Mouse (Mus musculus) cerebellum, adult (tissue): ENCODE measurements at regions not wholly inside any gene's neighbourhood (a gene's known extent, or its start where the extent isn't known, plus 50 kb on each side); places are given as distances from the start of the nearest gene placed in this dataset.

Source experiments
- ATAC-seq: cut with Nextera tagmentation; 2 replicates; pipeline ENCODE4 v1.9.2; 2017; ENCODE audit warnings: mild to moderate bottlenecking, moderate library complexity, mixed read lengths; ENCODE audit not compliant: insufficient number of reproducible peaks, low FRiP score, low TSS enrichment

DNA sequence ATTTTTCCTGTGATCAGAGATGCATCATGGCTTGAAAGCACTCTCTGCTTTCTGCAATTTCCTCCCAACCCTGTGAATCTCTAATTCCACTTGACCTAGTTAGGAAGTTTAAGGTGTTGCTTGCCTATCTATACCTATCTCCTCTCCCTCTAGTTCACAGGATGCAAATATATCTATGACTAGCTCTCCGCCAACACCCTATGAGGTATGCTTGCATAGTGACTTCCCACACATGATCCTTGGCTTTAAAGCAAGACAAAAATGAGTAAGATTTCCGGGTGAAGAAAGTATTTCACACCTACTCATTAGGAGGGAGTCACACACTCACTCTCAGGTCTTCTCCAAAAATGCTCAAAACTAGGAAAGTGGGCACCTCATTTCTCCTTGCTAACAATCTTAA, 169.6 kb upstream of the Tas2r134 start:
- no peak for ATAC-seq

DNA sequence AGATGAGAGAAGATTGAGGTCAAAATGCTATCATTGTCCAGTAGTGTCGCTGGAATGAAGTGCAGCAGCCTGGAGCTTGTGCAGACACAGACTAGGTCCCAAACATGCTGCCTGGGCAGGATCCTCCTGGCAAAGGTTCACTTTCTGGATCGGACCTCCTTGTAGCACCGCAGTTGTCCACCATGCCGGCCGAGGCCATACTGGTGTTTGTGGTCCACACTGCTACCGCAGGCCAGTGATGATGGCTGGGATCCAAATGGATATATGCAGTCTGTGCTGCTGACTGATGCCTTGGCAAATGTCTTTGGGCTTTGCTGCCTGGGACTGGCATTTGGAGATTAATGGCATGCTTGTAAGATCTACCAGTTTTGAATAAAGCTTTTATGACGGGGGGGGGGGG, 174.5 kb upstream of the Tas2r134 start:
- no peak for ATAC-seq

DNA sequence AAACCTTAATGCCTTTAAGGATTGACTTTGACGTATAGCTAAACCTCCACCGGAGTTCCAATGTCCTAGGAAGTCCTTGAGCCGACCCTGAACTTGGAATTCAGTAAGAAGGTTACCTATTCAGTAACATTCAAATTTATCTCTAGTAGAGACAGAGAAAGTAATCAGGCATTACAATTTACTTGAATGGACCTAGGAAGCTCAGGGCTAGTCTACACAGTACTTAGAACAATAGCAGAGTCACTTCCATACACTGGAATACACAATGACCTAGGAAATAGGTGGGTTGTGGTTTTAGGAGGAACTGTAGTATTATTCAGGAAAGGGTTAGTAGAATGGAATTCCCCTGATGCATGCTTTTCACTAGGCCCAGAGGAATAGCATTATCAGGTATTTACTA, 179.2 kb upstream of the Tas2r134 start:
- no peak for ATAC-seq

DNA sequence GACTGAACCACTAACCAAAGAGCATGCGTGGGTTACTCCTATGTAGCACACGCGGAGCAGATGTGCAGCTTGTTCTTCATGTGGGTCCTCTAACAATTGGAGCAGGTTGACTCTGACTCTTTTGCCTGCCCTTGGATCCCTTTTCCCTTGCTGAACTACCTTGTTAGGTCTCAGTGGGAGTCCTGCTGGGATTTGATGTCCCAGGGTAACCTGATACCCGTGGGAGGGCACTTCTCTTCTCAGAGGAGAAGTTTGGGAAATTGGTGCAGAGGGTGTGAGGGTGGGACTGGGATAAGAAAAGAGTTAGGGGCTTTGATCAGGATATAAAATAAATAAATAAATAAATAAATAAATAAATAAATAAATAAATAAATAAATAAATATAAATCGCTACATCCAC, 179.7 kb upstream of the Tas2r134 start:
- no peak for ATAC-seq

DNA sequence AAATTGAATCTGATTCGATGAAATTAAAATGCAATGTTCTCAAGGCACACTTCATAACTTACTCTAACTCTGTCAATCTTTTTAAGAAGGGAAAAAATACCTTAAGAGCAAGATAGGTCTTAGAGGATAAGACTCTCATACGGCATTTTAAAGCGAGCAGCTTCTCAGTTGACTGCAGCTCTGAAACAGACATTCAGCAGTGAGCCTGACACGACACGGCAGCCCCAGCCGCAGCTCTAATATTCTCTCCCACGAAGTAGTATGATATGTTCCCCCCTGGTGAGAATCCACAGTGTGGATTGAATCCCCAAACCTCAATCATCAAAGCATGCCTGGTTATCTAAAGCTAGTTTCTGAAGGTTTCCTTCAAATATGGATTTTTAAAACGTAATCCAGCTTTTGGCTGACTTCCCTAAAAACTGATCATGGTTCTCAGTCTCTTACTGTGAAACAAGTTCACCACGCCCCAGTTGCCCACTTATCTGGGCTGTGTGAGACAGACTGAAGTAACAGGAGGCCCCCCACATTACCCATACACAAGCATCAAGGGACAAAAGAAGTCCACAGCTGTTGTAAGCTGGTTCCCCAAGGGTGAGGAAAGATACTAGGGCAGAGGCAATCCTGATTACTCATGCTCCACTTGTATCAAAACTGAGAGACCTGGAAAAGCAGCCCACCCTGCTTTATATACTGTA, 182.8 kb upstream of the Tas2r134 start:
- ATAC-seq = no peak

DNA sequence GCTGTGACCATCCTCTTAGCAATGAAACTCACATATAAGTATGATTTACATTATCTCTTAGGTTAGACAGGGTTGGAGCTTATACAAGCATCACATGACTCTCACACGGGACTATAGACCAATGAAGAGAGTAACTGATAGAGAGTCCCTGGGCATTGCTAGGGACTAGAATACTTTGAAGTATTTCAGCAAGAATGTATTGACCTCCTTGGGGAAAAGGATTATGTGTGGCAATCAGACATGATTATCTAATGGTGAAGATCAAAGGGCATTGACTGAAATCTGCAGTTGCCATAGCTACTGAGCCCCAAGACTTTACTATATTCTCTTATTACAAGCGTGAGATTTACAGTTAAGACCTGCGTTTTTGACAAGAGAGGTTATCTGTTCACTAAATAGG, 183.4 kb upstream of the Tas2r134 start:
- no peak for ATAC-seq

DNA sequence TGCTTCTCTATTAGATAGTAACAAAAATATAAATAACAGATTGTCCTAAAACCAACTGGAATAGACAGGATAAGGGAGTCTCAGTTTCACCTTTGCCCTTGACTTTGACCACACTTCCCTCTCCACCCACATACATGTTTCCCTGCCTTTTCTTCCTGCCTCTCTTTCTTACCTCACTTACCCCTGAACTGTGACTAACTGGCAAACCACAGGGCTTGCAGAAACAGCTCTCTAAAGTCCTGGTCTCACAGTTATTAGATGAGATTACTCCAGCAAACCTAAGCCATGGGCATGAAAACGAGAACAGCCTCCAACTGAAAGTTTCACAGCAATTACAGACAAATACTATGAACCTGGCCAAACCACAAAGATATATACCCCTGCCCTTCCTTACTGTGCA, 188.3 kb upstream of the Tas2r134 start:
- ATAC-seq = no peak

DNA sequence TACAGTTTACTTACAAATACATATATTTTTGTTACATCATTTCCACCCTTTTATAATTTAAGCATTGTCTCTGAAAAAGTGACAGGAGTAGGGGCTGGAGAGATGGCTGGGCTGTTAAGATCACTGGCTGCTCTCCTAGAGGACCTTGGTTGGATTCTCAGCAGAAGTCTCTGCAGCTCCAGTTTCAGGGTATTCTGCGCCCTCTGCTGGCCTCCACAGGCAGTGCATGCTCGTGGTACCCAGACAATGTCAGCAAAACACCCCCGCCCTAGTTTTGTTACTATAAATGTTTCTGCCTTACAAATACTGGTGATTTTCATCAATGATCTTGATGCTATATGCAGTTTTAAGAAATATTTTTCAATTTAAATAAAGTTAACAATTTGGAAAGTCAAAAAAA, 190.7 kb upstream of the Tas2r134 start:
- no peak for ATAC-seq

DNA sequence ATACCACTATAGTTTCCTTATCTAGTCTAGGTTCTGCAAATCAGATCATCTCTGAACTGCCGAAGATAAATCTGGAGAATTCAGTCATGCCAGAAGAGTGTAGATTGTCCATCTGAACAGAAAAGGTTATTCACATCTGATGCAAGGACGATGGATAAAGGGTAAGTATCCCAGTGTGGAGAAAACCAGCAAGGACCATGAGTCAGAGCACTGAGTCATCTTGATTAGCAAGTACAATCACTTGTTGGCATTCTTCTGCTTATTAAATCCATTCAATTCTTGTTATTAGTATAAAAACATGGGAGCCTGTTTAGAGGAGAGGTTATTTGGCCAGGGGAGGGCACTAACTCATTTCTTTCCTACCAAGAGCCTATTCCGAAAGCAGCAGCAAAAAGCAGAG, 195.7 kb upstream of the Tas2r134 start:
- no peak for ATAC-seq

DNA sequence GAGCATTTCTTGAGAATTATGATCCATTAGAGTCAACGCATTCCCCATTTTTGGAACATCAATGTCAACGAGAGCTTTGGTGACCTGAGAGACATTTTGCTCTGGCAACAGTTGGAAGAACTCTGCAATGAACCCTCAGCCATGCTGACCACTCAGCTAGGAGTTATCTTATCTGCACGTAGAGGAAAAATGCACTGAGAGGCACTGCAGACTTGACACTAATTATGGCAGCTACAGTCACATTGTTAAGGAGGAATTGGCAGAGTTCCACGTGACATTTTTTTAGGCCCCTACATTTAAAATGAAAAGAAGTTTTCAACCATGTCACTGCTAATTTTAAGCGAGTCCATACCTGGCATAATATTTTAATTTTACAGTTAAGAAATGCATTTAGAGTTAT, 197.6 kb upstream of the Tas2r134 start:
- ATAC-seq = no peak

DNA sequence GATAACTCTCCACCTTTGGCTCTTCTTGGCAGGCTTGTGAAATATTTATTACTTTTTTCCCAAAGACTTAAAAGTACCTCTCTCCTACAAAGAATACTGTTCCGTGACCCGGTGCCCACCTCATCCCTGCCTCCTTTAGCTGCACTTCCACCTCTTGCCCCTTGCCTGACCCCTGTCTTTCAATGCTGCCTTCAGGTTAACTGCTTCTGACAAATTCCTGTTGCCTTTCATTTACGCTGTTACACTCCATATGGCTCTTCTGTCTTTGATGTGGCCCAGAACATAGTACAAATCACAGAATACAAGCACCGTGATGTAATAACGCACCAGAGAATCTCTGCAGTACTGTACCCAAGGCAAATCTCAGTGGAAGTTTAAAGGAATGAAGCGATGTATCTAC, 204.9 kb upstream of the Tas2r134 start:
- no peak for ATAC-seq

DNA sequence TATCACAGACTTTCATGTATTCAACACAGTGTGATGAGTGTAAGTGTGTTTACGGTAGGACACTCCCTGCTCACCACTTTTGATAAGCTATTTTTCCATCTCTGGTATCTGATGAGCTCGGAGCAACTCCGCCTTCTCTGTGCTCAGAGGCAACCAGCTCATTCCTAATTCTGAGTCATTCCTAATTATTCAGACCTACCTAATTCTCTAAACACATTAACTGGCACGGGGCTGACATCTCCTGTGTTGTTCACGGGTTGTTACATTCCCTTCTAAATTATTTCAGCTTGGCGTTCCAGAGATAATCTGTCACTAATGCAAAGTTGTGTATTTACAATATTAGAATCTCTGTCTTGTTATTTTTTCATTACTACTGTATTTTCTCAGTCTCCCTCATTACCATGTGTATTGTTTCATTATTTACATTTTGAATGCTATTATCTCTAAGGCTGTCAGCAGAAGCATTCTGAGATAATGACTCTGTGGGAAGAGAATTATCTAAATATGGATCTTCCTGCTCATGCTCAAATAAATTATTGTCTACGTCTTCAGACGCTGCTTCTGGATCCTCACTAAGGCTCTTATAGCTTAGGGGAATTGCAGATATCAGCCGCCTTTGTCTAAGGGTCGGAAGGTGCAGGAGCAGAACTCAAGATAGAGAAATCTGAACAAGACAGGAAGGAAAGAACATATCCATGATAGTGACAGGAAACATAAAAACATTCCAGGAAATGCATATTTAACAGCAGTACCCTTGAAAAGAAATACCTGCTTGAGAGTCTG, 209.2 kb upstream of the Tas2r134 start:
- ATAC-seq = no peak

DNA sequence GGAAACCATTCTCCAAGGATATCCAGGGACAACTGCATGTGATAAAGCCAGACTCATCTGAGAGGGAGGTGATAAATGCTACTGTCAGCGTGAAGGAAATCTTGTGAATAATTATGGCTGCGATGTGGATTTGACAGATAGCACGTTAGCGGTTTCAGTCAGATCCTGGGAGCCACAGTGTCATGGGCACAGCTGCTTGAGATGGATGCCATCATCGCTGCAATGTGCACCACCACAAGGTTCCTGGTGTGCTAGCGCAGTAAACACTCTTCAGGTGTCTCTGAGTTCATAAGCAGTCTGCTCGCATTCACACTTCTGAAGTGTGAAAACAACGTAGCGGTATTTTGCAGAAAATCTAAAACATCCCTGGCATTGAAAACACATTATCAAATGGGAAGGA, 238.9 kb upstream of the Tas2r134 start:
- ATAC-seq = no peak

DNA sequence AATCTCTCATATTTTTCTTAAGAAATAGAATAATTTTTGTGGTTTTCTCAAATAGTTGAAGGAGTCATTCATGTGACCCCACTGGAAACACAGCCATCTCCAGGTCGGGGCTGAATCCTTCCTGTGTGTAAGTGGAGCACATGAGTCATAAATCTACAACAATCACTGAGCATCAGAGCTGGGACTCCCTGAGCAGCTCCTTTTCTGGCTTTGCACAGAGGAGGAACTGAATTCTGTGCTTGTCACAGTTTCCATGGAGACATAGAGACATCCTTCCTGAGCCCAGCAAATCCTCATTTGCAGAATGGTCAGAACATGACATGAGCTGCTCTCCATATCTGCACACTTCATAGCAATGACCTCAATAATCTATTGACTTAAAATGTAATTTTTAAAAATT, 238.2 kb upstream of the Rnd3 start:
- no peak for ATAC-seq

DNA sequence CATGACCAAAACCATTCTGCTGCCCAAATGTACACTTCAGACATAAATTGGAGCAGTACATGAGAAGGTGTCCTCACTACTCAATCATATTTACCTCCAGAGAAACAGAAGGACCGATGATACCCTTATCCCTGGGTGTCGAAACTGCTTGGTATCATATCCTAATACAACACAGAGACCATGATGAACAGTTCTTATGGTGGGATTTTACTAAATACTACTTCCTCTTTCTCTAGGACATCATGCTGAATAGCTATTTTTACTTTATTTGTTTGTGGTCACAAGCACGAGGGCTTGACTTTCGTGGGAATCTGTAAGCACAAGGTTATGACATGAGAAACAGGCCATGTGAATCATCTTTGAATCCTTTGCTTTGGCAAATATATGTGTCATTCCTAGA, 227.7 kb upstream of the Rnd3 start:
- ATAC-seq = no peak

DNA sequence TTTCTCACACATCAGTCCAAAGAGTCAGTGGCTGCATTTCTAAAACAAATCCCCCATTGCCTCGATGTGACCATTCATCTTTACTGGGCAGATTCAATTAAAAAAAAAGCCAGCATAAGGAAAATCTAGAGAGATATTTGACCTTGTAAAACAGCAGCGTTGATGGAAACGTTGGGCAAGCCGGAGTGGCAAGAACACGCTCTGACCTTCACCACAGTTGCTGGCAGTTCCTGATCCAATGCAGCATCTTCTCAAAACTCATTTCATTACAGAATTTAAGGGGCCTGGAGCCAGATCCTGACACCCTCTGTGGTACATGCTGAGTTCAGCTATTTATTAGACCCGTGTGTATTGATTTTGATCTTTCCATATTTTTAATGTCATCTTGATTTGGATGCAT, 225.7 kb upstream of the Rnd3 start:
- no peak for ATAC-seq

DNA sequence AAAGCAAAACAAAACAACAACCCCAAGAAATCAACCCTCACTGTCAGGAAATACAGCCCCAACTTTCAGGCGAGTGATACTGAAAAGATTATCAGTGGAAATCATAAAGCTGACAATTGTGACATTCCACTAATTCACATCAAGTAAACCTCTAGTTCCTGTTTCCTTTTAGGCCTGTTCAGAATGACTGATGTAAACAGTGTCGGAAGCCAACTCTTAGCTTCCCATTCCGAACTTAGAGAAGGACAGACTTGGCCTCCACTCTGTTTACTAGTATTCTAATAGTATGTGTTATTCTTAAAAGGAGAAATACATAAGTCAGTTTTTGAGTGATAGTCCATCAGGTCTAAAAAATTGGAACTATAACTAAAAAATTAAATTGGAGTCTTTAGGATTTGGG, 223.9 kb upstream of the Rnd3 start:
- no peak for ATAC-seq

DNA sequence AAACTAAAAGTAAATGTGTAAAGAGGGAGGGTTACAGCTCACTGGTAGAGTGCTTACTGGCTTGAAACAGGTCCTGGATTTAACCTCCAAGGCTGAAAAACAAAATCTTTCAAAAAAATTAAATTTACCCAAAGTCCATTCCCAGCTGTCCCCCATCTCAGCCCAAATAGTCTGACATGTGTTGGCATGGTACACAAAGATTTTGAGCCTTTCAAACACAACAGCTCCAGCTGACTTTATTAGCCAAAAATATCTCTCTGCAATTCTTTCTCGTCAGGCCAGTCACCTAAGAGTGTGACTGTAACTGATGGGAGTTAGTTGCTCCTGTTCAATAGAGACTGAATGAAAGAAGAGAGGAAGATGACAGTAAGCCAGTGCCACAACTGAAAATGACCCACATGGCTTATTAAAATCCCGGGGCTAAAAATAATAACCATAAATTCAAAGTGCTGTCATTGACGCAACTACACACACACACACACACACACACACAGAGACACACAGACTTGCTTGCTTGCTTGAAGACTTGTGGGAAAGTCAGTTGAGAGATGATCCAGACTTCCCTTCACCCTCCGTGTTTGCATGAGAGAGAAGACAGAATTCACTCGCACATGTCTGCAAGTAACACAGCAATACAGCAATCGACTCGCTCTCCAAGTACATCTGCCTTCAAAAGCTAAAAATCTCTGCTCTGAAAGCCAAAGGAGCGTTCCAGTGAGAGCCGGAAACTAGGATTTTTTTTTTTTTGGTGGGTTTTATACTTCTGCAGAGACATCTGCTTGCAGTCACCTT, 214.1 kb upstream of the Rnd3 start:
- no peak for ATAC-seq

DNA sequence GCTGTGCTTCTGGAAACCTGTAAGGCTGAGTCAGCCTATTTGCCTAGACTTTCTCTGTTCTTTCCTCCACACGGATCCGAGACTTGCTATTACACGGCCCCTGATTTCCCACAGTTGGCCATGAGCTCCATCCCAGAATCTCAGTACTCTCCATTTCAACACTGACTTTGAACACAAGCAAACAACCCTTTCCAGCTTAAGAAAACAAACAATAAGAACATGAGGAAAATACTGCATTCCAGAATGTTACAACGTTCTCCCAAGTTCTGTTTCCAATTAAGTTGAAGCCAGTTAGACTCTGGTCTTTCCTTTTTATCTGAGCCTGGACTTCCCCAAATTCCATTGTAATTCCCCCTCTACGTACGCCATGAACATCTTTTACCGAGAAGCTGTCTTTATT, 206.4 kb upstream of the Rnd3 start:
- ATAC-seq = no peak

DNA sequence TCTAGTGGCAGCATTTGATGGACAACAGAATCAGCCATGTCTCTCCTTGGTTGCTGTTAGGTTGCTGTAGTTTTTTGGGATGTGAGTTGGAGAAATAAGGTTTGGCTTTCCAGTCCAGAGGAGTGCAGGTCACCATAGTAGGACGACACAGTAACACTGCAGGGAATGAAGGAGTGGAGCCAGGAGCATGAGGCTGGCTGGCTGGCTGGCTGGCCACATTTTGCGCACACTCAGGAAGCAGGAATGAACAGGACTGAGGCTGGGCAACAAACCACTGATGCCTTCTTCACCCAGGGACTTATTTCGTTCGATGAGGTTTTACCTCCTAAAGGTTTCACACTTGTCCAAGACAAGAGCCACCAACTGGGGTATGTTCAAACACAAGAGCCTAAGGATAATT, 205.9 kb upstream of the Rnd3 start:
- ATAC-seq = no peak

DNA sequence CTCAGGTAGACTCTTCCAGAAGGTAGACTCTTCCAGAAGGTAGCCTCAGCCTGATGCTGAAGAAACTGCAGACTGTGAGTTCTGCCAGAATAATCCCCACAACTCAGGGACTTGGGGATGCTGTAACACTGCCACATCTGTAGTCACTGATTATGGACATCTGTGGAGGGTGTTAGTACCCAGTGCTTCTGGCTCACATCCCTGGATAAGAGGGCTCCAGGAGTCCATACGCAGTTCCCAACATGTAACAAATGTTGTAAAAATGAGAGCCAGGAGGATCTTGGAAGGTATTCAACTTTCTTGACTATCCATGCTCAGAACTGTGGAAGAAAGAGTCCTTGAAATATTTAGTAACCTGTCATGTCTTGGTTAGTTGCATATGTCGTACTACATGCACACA, 200.7 kb upstream of the Rnd3 start:
- ATAC-seq = no peak
